Mouse (Mus musculus) layer of hippocampus, adult 6 months (tissue): ENCODE results near the gene Aqr. TPM values are rescaled to one million over a fixed set of nuclear protein-coding genes. Genes with fewer than 3 reads are reported as not detected.

ENCODE experiments used
- long read RNA-seq, 2 experiments: library from polyadenylated mRNA; unstranded; transcript quantifications; one replicate each; pipeline ENCODE4 v2.0.0; 2019 to 2020
- microRNA-seq: library from miRNA; unstranded; fragments of <30 nt; microRNA quantifications from one replicate; pipeline ENCODE4 v1.2.0, GENCODE M21; 2020
- polyA plus RNA-seq: library from polyadenylated mRNA; unstranded; fragments of <200 nt; fragmentation: Nextera tagmentation; gene quantifications from 2 replicates; pipeline ENCODE4 v1.2.3, GENCODE M21; 2021

The Aqr gene
- 8.4 and 13.9 TPM in 2 replicates for polyA plus RNA-seq
- long read RNA-seq, experiment 1, full-length matches to known transcripts, result 2 of 13 reads
- long read RNA-seq, experiment 1, partial matches to known transcripts, result 11 of 13 reads
- long read RNA-seq, experiment 1, other reads (novel, unspliced or antisense), result 0 of 13 reads
- long read RNA-seq, experiment 2, full-length matches to known transcripts, result 30 of 45 reads
- long read RNA-seq, experiment 2, partial matches to known transcripts, result 12 of 45 reads
- long read RNA-seq, experiment 2, other reads (novel, unspliced or antisense), result 3 of 45 reads

DNA sequence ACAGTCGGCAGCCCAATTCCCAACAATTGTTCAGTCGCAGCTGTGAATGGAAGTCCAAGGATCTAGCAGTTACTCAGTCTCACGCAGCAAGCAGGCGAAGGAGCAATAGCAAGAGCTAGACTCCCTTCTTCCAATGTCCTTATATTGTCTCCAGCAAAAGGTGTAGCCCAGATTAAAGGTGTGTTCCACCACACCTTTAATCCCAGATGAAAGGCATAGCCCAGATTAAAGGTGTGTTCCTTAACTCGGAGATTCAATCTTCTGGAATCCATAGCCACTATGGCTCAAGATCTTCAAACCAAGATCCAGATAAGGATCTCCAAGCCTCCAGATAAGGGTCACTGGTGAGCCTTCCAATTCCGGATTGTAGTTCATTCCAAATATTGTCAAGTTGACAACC is at the start of gene Aqr:
Aqr (minus strand) TSS at position 101 of the 400 bp plus-strand sequence.

DNA sequence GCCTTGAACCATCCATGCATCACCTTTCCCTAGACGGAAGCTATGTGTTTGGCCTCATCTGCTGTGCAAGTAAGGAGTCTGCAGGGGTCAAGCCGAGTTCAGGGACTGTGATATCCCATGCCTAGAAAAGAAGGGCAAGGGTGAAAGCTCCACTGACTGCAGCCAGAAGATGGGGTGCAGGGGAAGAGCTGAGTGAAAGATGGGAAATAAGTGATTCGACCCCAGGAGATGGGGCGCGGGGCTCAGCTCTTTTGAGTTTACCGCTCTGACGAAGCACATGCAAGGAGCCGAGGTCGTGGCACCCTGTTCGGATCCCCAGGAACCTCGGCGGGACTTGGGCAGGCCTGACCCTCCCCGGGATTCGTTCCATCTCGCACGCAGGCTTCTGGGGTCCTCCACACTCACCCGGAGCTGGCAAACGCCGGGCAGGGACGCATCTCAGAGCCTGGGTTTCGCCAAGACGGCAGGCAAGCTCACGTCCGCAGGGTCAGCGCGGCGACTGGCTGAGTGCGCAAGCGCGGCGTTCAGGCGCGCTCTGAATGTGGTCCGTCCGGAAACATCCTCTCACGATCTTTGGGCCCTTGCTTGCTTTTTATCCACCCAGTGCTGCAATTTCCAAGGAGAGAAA is 14.2 kb upstream of the Aqr start, which contains the start of gene Zfp770:
Zfp770 (minus strand) TSS at position 538 of the 628 bp plus-strand sequence.

DNA sequence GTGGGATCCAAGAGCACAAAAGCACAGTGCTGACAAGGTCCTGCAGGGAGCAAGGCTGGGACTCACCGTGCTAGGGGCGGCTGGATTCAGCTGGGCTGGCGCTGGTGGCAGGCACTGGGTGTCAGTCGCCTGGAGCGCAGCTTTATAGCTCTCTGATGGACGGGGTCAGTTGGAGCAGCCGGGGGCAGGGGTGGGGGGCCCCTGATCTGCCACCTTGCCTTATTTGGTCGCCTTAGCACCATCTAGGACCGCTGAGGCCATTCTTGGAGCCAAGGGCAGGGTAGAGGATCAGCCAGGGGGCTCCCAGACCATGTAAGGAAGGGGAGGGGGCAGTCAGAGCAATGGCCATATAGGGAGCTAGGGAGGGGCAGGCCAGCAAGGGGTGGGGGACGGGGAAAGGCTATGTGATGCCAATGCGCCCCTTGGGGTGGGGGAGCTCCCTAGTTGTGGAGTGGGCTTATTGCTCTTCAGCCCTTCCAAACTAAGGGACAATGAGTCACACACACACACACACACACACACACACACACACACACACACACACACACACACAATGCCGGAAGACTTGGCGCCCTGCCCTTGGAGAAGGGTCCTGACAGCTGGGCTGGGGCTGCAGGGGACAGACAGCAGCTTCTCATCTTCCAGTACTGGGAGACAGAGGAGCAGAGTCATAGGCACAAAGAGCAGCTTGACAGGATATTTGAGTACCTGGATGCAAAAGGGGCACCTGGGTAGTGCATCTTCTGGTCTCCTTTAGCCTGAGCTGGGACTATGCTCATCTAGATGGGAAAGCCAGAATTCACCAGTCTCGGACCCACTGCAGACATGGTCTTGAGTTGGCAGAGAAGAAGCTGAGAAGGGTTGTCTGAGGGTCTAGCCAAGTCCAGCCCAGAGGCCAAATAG is 133.9 kb downstream of the Aqr start, which contains the start of gene Actc1:
Actc1 (minus strand) TSS at position 853 of the 903 bp plus-strand sequence.

Small RNA genes lying within 50 kb of the gene (microRNA-seq; reads per million reads assigned to microRNA genes)
- not detected for gene Mir7002

Other genes with a start within 250 kb of the Aqr start
- 0.44 and 0.58 TPM in 2 replicates for gene Gjd2, start 173.4 kb downstream of the Aqr start, polyA plus RNA-seq
- not detected in 2 replicates for gene Actc1, start 133.5 kb downstream of the Aqr start, polyA plus RNA-seq
- gene Zfp770, start 14.4 kb upstream of the Aqr start, polyA plus RNA-seq, result 2.1 TPM in 2 replicates